Mouse (Mus musculus): ENCODE results near the gene Mllt11. TPM values are rescaled to one million over a fixed set of nuclear protein-coding genes. Genes with fewer than 3 reads are reported as not detected.

Gene Mllt11
- 19.0 TPM for polyA plus RNA-seq (2014; fragmentation: Illumina TruSeq; extraction: RNeasy Lipid Tissue Mini Kit (QIAGEN cat#74804))

GRCm38 (mm10) chr3:95231298-95232221 is at the start of gene Mllt11:
TSS of gene Mllt11 (minus strand) at chr3:95232171.

GRCm38 (mm10) chr3:95281216-95282126 is 49.5 kb upstream of the Mllt11 start, which contains the start of the genes Mindy1 and Prune1:
TSS of gene Mindy1 (plus strand) at chr3:95281345.
TSS of gene Prune1 (minus strand) at chr3:95282076.

GRCm38 (mm10) chr3:95250783-95251424 is 18.9 kb upstream of the Mllt11 start, which contains the start of gene Bnipl:
TSS of gene Bnipl (minus strand) at chr3:95251193.

GRCm38 (mm10) chr3:95241498-95241897 is 9.5 kb upstream of the Mllt11 start, which contains the start of gene Gm128:
TSS of gene Gm128 (minus strand) at chr3:95241598.

GRCm38 (mm10) chr3:95228148-95228893 is 3.6 kb downstream of the Mllt11 start, which contains the start of gene Cdc42se1:
TSS of gene Cdc42se1 (plus strand) at chr3:95228732.

GRCm38 (mm10) chr3:95217255-95218134 is 14.5 kb downstream of the Mllt11 start, which contains the start of gene Gabpb2:
TSS of gene Gabpb2 (minus strand) at chr3:95217916.

Other genes with a start within 250 kb of the Mllt11 start
- gene Zfp687, start 216.7 kb downstream of the Mllt11 start, polyA plus RNA-seq (2014; fragmentation: Illumina TruSeq; extraction: RNeasy Lipid Tissue Mini Kit (QIAGEN cat#74804)), result 8.8 TPM
- gene Psmd4, start 189.6 kb downstream of the Mllt11 start, polyA plus RNA-seq (2014; fragmentation: Illumina TruSeq; extraction: RNeasy Lipid Tissue Mini Kit (QIAGEN cat#74804)), result 9.3 TPM
- 25.1 TPM for gene Pip5k1a, start 125.2 kb downstream of the Mllt11 start, polyA plus RNA-seq (2014; fragmentation: Illumina TruSeq; extraction: RNeasy Lipid Tissue Mini Kit (QIAGEN cat#74804))
- gene Vps72, start 121.1 kb downstream of the Mllt11 start, polyA plus RNA-seq (2014; fragmentation: Illumina TruSeq; extraction: RNeasy Lipid Tissue Mini Kit (QIAGEN cat#74804)), result 16.5 TPM
- gene Tmod4, start 107.7 kb downstream of the Mllt11 start, polyA plus RNA-seq (2014; fragmentation: Illumina TruSeq; extraction: RNeasy Lipid Tissue Mini Kit (QIAGEN cat#74804)), result not detected
- gene Scnm1, start 98.2 kb downstream of the Mllt11 start, polyA plus RNA-seq (2014; fragmentation: Illumina TruSeq; extraction: RNeasy Lipid Tissue Mini Kit (QIAGEN cat#74804)), result 21.2 TPM
- 1.9 TPM for gene Lysmd1, start 98.1 kb downstream of the Mllt11 start, polyA plus RNA-seq (2014; fragmentation: Illumina TruSeq; extraction: RNeasy Lipid Tissue Mini Kit (QIAGEN cat#74804))
- not detected for gene Tnfaip8l2, start 89.8 kb downstream of the Mllt11 start, polyA plus RNA-seq (2014; fragmentation: Illumina TruSeq; extraction: RNeasy Lipid Tissue Mini Kit (QIAGEN cat#74804))
- 0.34 TPM for gene Sema6c, start 71.7 kb downstream of the Mllt11 start, polyA plus RNA-seq (2014; fragmentation: Illumina TruSeq; extraction: RNeasy Lipid Tissue Mini Kit (QIAGEN cat#74804))
- 35.3 TPM for gene Gabpb2, start 14.3 kb downstream of the Mllt11 start, polyA plus RNA-seq (2014; fragmentation: Illumina TruSeq; extraction: RNeasy Lipid Tissue Mini Kit (QIAGEN cat#74804))
- gene Cdc42se1, start 3.4 kb downstream of the Mllt11 start, polyA plus RNA-seq (2014; fragmentation: Illumina TruSeq; extraction: RNeasy Lipid Tissue Mini Kit (QIAGEN cat#74804)), result 17.5 TPM
- 0.26 TPM for gene Gm128, start 9.4 kb upstream of the Mllt11 start, polyA plus RNA-seq (2014; fragmentation: Illumina TruSeq; extraction: RNeasy Lipid Tissue Mini Kit (QIAGEN cat#74804))
- 0.83 TPM for gene Bnipl, start 19.0 kb upstream of the Mllt11 start, polyA plus RNA-seq (2014; fragmentation: Illumina TruSeq; extraction: RNeasy Lipid Tissue Mini Kit (QIAGEN cat#74804))
- gene Mindy1, start 49.2 kb upstream of the Mllt11 start, polyA plus RNA-seq (2014; fragmentation: Illumina TruSeq; extraction: RNeasy Lipid Tissue Mini Kit (QIAGEN cat#74804)), result 125 TPM
- gene Prune1, start 49.9 kb upstream of the Mllt11 start, polyA plus RNA-seq (2014; fragmentation: Illumina TruSeq; extraction: RNeasy Lipid Tissue Mini Kit (QIAGEN cat#74804)), result 13.7 TPM
- gene Anxa9, start 75.0 kb upstream of the Mllt11 start, polyA plus RNA-seq (2014; fragmentation: Illumina TruSeq; extraction: RNeasy Lipid Tissue Mini Kit (QIAGEN cat#74804)), result 0.66 TPM
- gene Cers2, start 82.6 kb upstream of the Mllt11 start, polyA plus RNA-seq (2014; fragmentation: Illumina TruSeq; extraction: RNeasy Lipid Tissue Mini Kit (QIAGEN cat#74804)), result 104 TPM
- 28.5 TPM for gene Setdb1, start 125.0 kb upstream of the Mllt11 start, polyA plus RNA-seq (2014; fragmentation: Illumina TruSeq; extraction: RNeasy Lipid Tissue Mini Kit (QIAGEN cat#74804))
- gene 4930558C23Rik, start 170.7 kb upstream of the Mllt11 start, polyA plus RNA-seq (2014; fragmentation: Illumina TruSeq; extraction: RNeasy Lipid Tissue Mini Kit (QIAGEN cat#74804)), result not detected
- gene Arnt, start 202.2 kb upstream of the Mllt11 start, polyA plus RNA-seq (2014; fragmentation: Illumina TruSeq; extraction: RNeasy Lipid Tissue Mini Kit (QIAGEN cat#74804)), result 79.1 TPM

Measured in ovary, adult 10 weeks (tissue).